Mouse (Mus musculus) neutrophil, adult 65 days (primary cell): ENCODE results near the gene Zfp536. TPM values are rescaled to one million over a fixed set of nuclear protein-coding genes. Genes with fewer than 3 reads are reported as not detected.

ENCODE experiments used
- total RNA-seq: library from RNA; stranded (reverse); gene quantifications from 2 replicates; pipeline ENCODE4 v1.2.4, GENCODE M21; 2023

Zfp536 gene
- not detected in 2 replicates for total RNA-seq

DNA sequence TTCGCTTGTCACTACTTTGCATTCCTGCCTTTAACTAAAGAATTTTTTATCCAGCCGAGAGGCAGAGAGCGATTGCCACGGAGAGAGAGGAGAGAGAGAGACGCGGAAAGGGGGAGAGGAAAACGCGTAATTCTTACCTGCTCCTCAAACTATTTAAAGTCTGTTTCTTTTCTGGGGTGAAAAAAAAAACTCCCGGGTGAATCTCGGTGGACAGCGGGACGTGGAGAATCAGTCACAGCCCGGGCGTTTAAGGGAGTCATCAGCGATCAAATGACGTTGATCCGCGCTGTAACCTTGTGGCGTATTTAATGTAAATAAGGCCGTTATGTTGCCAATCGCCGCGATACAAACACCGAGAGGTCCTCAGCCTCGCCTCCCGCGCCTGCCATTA lies at the start of gene Zfp536:
Zfp536 (minus strand) TSS at position 330 of the 391 bp plus-strand sequence.

Other genes starting within 250 kb of the Zfp536 start
- gene Uri1, start 249.9 kb upstream of the Zfp536 start, total RNA-seq, result 12.4 and 15.4 TPM in 2 replicates